Mouse (Mus musculus) kidney, adult 2 months (tissue): ENCODE data around the gene Mindy4.

Source experiments
- CTCF ChIP-seq: fragments of 200-500 bp; conservative IDR thresholded peaks from 2 replicates; pipeline ENCODE4 v1.5.1; 2011; ENCODE audit warnings: low read depth, mild to moderate bottlenecking, control low read depth, low read length, moderate library complexity, mixed read lengths; ENCODE audit not compliant: insufficient read depth, insufficient read length
- POLR2A ChIP-seq: fragments of 200-500 bp; IDR thresholded peaks from one replicate; pipeline ENCODE4 v1.6.1; 2011; ENCODE audit warnings: low read depth, low read length, control low read depth

- TF ChIP-seq CTCF: no peak
- TF ChIP-seq POLR2A: no peak
Measured at GRCm38 (mm10) chr6:55355575-55355974, 152.4 kb downstream of the Mindy4 start.
